Mouse (Mus musculus) forebrain, postnatal 0 days (tissue): Measurements from ENCODE around the gene Dnase2a. TPM values are rescaled to one million over a fixed set of nuclear protein-coding genes. Genes with fewer than 3 reads are reported as not detected.

ENCODE experiments used
- ATAC-seq: fragments of 200-750 bp; cut with Nextera tagmentation; 2 replicates; pipeline ENCODE4 v1.8.0; 2017; ENCODE audit warnings: mild to moderate bottlenecking, moderate library complexity
- DNase-seq: peaks from one replicate; pipeline ENCODE4 v3.0.0-alpha.2; 2015
- H3K27ac ChIP-seq: fragments of 300-500 bp; sonication (generic); 2 replicates; pipeline ENCODE4 v1.5.1; 2014; ENCODE audit warnings: low read depth, mild to moderate bottlenecking, antibody characterized with exemption, low read length, moderate library complexity, mixed read lengths
- H3K27me3 ChIP-seq: fragments of 300-500 bp; sonication (generic); 2 replicates; pipeline ENCODE4 v1.6.1; 2014; ENCODE audit warnings: mild to moderate bottlenecking, low read length, mixed read lengths; ENCODE audit not compliant: insufficient read depth
- H3K36me3 ChIP-seq: fragments of 300-500 bp; sonication (generic); 2 replicates; pipeline ENCODE4 v1.6.1; 2014; ENCODE audit warnings: mild to moderate bottlenecking, moderate library complexity; ENCODE audit not compliant: insufficient read depth
- H3K4me1 ChIP-seq: fragments of 300-500 bp; sonication (generic); 2 replicates; pipeline ENCODE4 v1.6.1; 2014; ENCODE audit warnings: antibody characterized with exemption; ENCODE audit not compliant: insufficient read depth
- H3K4me2 ChIP-seq: fragments of 300-500 bp; sonication (generic); 2 replicates; pipeline ENCODE4 v1.6.1; 2014; ENCODE audit warnings: low read depth, mild to moderate bottlenecking, moderate library complexity
- H3K4me3 ChIP-seq: fragments of 300-500 bp; sonication (generic); 2 replicates; pipeline ENCODE4 v1.5.1; 2014; ENCODE audit warnings: low read depth, low read length, mixed read lengths
- H3K9ac ChIP-seq: fragments of 300-500 bp; sonication (generic); 2 replicates; pipeline ENCODE4 v1.6.1; 2014; ENCODE audit warnings: mild to moderate bottlenecking
- H3K9me3 ChIP-seq: fragments of 300-500 bp; sonication (generic); 2 replicates; pipeline ENCODE4 v1.6.1; 2016; ENCODE audit warnings: low read length
- CTCF ChIP-seq: sonication (generic); IDR thresholded peaks from 2 replicates; pipeline ENCODE4 v1.5.1; 2016; ENCODE audit warnings: antibody characterized with exemption, control low read depth, low read depth
- WGBS: fragments of 180-500 bp; shearing (Covaris S2); extraction: QIAGEN DNeasy Blood & Tissue Kit; methylation state at CpG from one replicate; pipeline ENCODE4 v1.1.7; 2014; 5-methylcytosine and 5-hydroxymethylcytosine counted together
- polyA plus RNA-seq: library from polyadenylated mRNA; unstranded; fragments of >200 nt; fragmentation: Nextera tagmentation; extraction: Ambion mirVana; gene quantifications from 2 replicates; pipeline ENCODE4 v1.2.1, GENCODE M21; 2015
- total RNA-seq: library from RNA; depleted of rRNA; stranded (reverse); fragments of >200 nt; gene quantifications from 2 replicates; pipeline ENCODE4 v1.2.3, GENCODE M21; 2014

Dnase2a gene
- total and polyA plus RNA-seq, 2 experiments from 2014 or later = 3.6 to 6.3 TPM

DNA sequence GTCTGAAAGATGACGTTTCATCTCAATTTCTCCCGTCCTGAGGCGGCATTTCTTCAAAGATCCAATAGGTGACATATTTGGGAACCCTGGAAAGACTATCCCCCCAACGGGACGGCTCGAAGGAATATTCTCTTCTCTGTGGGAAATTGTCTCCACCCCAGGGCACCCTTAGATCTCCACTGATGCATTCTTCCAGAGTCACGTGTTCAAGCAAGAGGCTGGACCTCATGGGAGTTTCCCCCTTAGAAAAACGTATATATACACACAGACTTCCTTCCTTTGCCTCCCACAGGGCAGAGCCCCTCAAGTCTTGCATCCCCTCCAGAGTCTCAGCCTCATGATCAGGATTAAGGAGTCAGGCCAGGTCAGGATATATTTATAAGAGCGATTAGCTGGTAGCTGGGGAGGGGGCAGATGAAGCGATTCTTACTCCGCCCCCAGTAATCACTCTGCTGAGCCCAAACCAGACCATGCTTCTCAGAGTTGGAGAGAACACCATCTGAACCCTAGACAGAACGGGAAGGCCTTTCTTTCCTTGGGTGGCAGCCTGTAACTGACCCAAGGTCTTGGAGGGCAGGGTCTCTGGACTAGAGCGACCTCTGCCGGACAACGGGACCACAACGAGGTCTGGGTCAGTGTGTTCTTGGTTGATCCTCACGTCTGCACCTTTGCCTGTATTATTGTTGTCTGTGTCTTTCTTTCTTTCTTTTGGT lies 38.3 kb downstream of the Dnase2a start, which contains the start of gene Rtbdn:
Gene Rtbdn, plus strand, starts transcription at position 464 of the 713 bp plus-strand sequence.
- H3K27me3 ChIP-seq = peaks cover 14% of the 10 kb centered on the region; the same call in 1 of the 2 replicates
- 8% methylated on average over 17 of the region's 17 CpGs for WGBS
- ATAC-seq (peak; percentile 38), DNase-seq (peak; percentile 65)
- H3K4me2 ChIP-seq = peak within 1 kb of the TSS; percentile 69
- H3K36me3 ChIP-seq = no peaks in the 10 kb centered on the region
- H3K9me3 ChIP-seq = no peaks in the 10 kb centered on the region
- H3K27ac ChIP-seq = peak within 1 kb of the TSS; percentile 84
- H3K4me3 ChIP-seq = peak within 1 kb of the TSS; percentile 77
- 0 out of 2 replicates have a peak, but pooled peaks cover 9% of the 10 kb centered on the region for H3K4me1 ChIP-seq
- peak within 1 kb of the TSS; percentile 80 for H3K9ac ChIP-seq
- peak; percentile 50 for TF ChIP-seq CTCF

DNA sequence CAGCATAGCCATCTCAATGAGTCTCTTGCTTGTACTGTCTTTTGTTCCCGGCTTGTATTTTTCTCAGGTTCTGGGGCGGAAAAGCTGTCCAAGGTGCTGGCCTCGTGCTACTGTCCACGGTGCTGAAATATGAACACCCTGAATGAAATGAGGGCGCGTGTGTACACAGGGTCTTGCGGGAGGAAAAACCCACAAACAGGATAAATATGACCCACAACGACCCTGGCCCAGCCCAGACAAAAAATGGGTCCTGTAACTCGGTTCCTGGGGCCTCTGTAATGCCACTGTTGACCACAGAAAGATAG lies 38.8 kb downstream of the Dnase2a start:
- Histone ChIP-seq H3K27me3 (peaks cover 14% of the 10 kb centered on the region; the same call in 1 of the 2 replicates), H3K4me1 (0 out of 2 replicates have a peak, but pooled peaks cover 9% of the 10 kb centered on the region), H3K9ac (peak overlapping the region; percentile 80; the same call in 1 of the 2 replicates), H3K27ac (no peak overlapping the region), H3K36me3 (no peaks in the 10 kb centered on the region), H3K4me3 (peak overlapping the region; percentile 77), H3K4me2 (peak overlapping the region; percentile 69), H3K9me3 (no peaks in the 10 kb centered on the region)
- ATAC-seq (no peak), DNase-seq (no peak)
- WGBS = 14% methylated on average over 9 of the region's 9 CpGs
- no peak for TF ChIP-seq CTCF

DNA sequence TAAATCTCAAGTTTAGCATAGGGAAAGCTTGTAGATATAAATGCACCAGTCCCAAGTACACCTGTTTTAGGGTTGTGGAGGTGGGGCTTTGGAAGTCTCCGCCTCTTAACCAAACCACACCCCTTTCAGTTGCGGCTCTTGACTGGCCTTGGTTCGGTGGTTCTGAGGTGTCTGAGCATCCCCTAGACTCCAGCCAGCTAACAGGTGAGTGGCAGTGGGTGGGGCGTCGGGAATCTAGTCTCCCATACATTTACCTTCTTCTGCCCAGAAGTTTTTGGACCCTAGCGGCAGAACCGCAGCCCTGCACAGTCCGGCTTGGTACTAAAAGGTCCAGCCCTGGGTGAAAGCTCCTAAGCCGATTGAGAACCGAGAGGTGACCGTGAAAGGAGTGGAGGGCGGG lies 41.4 kb downstream of the Dnase2a start:
- no peak for ATAC-seq

DNA sequence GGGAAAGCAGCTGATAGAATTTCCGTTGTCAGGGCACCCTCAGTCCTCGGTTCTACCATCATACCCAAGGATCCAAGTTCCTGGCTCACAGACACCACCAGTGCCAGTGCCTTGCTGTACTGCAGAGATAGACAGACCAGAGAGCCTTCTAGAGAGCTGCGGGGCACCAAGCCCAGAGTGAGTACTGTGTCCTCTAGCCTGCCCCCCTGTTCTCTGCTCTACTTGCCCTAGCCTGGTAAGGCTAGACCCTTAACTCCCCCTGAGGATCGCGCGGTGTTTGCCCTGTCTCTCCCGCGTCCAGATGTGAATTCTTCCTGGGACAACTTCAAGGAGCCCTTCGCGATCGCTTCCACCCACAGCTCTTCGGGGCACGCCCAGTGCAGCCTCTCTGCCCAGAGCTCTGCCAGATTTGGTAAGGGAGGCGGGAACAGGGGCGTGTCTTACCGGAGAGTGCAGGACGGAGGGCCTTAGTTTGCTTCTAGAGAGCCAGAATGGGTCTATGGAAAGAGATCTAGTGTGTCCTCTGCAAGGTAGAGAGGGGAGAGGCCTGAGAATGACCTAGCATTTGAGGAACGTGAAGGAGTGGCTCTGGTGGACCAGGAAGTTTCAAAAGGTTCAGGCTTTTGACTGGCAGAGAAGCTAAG lies 44.4 kb downstream of the Dnase2a start:
- no peak overlapping the region for H3K27ac ChIP-seq
- H3K4me3 ChIP-seq = no peak overlapping the region
- H3K9ac ChIP-seq = no peak overlapping the region
- H3K9me3 ChIP-seq = no peaks in the 10 kb centered on the region
- TF ChIP-seq CTCF = no peak
- no peak for DNase-seq
- 8% methylated on average over 18 of the region's 18 CpGs for WGBS
- no peak for ATAC-seq
- H3K4me1 ChIP-seq = no peaks in the 10 kb centered on the region
- no peak overlapping the region for H3K4me2 ChIP-seq
- peaks cover 17% of the 10 kb centered on the region; the same call in 1 of the 2 replicates for H3K27me3 ChIP-seq
- H3K36me3 ChIP-seq = peaks cover 11% of the 10 kb centered on the region; the same call in 1 of the 2 replicates

More for the DNA sequence above, 41.4 kb downstream of the Dnase2a start:
- Histone ChIP-seq H3K4me2 (no peak overlapping the region), H3K4me1 (0 out of 2 replicates have a peak, but pooled peaks cover 9% of the 10 kb centered on the region), H3K4me3 (no peak overlapping the region), H3K36me3 (no peaks in the 10 kb centered on the region), H3K9me3 (no peaks in the 10 kb centered on the region), H3K27me3 (peaks cover 22% of the 10 kb centered on the region), H3K27ac (no peak overlapping the region), H3K9ac (no peak overlapping the region)
- DNase-seq = no peak
- TF ChIP-seq CTCF = no peak
- 16% methylated on average over 12 of the region's 12 CpGs for WGBS

DNA sequence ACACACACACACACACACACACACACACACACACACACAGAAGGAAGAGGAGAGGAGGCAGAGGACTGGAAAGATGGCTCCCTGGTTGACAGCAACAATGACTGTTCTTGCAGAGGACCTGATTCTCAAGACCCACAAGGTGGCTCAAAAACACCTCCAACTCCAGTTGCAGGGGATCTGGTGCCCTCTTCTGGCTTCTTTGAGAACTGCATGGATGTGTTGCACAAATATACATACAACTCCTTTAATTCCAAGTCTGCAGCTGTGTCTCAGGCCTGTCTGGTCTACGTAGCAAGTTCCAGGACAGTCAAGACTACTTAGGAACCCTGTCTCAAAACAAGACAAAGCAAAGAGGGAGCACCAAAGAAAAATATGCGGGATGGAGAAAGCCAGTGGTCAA lies 48.4 kb downstream of the Dnase2a start:
- no peak overlapping the region for H3K4me2 ChIP-seq
- peaks cover 8% of the 10 kb centered on the region; the same call in 1 of the 2 replicates for H3K27me3 ChIP-seq
- ATAC-seq (peak; percentile 42; the same call in 1 of the 2 replicates), DNase-seq (peak; percentile 84)
- no peak overlapping the region for H3K4me3 ChIP-seq
- H3K27ac ChIP-seq = no peak overlapping the region
- H3K4me1 ChIP-seq = no peaks in the 10 kb centered on the region
- H3K9ac ChIP-seq = no peak overlapping the region
- peak; percentile 89 for TF ChIP-seq CTCF
- H3K36me3 ChIP-seq = peaks cover 24% of the 10 kb centered on the region
- no peaks in the 10 kb centered on the region for H3K9me3 ChIP-seq
- WGBS = 39% methylated on average over 2 of the region's 2 CpGs

DNA sequence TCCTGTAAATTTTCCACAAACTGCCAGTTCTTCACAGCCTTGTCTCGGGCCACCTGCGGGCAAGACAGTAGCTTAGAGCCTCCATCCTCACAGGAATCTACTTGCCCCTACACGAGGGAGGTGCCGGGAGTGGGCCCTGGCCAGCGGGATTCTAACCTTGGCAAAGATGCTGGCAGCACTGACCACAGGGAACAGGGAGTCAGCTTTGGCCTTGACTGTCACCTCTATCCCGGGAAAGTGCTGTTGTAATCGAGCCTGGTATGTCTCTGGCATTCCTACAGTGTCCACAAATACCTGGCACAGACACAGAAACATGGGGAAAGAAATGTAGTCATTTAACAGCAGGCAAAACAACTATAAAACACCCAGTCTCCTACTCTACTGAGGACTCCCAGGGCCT lies 51.5 kb downstream of the Dnase2a start:
- ATAC-seq = no peak
- peaks cover 24% of the 10 kb centered on the region for H3K36me3 ChIP-seq
- TF ChIP-seq CTCF = no peak
- DNase-seq = no peak
- no peak overlapping the region for H3K9ac ChIP-seq
- H3K27ac ChIP-seq = no peak overlapping the region
- 89% methylated on average over 7 of the region's 7 CpGs for WGBS
- no peaks in the 10 kb centered on the region for H3K9me3 ChIP-seq
- H3K4me1 ChIP-seq = peaks cover under 1% of the 10 kb centered on the region; the same call in 1 of the 2 replicates
- H3K4me2 ChIP-seq = no peak overlapping the region
- H3K4me3 ChIP-seq = no peak overlapping the region
- H3K27me3 ChIP-seq = no peaks in the 10 kb centered on the region

DNA sequence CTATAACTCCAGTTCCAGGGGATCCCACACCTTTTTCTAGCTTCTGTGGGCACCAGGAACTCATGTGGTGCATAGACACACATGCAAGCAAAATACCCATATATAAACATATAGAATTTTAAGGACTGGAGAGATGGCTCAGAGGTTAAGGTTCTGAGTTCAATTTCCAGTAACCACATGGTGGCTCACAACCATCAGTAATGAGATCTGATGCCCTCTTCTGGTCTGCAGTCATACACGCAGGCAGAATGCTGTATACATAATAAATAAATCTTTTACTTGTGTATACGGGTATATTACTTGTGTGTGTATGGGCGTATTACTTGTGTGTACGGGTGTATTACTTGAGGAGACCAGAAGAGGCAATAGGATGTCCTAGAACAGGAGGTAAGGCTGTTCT lies 55.6 kb downstream of the Dnase2a start:
- H3K27ac ChIP-seq = no peak overlapping the region
- ATAC-seq (no peak), DNase-seq (no peak)
- 0 out of 2 replicates have a peak, but pooled peaks have one; percentile 20 for TF ChIP-seq CTCF
- WGBS = 86% methylated on average over 4 of the region's 4 CpGs
- no peak overlapping the region for H3K4me2 ChIP-seq
- peaks cover 6% of the 10 kb centered on the region; the same call in 1 of the 2 replicates for H3K36me3 ChIP-seq
- peaks cover 7% of the 10 kb centered on the region; the same call in 1 of the 2 replicates for H3K4me1 ChIP-seq
- no peaks in the 10 kb centered on the region for H3K27me3 ChIP-seq
- H3K4me3 ChIP-seq = no peak overlapping the region
- H3K9me3 ChIP-seq = no peaks in the 10 kb centered on the region
- H3K9ac ChIP-seq = no peak overlapping the region
